Mouse (Mus musculus): ENCODE data around the gene Ing5.

- no peak for TF ChIP-seq CTCF (conservative IDR thresholded peaks at IDR 0.05; ENCODE audit: insufficient read depth, insufficient read length, low read depth, low read length)
- TF ChIP-seq POLR2A (IDR thresholded peaks at IDR 0.05; ENCODE audit: low read depth, low read length): no peak
Measured at GRCm38 (mm10) chr1:93810011-93810410, 6.2 kb downstream of the Ing5 start.

Measured in kidney, adult 2 months (tissue).